8 mouse cellular contexts compared by ENCODE assay signal in the genomic region with DNA sequence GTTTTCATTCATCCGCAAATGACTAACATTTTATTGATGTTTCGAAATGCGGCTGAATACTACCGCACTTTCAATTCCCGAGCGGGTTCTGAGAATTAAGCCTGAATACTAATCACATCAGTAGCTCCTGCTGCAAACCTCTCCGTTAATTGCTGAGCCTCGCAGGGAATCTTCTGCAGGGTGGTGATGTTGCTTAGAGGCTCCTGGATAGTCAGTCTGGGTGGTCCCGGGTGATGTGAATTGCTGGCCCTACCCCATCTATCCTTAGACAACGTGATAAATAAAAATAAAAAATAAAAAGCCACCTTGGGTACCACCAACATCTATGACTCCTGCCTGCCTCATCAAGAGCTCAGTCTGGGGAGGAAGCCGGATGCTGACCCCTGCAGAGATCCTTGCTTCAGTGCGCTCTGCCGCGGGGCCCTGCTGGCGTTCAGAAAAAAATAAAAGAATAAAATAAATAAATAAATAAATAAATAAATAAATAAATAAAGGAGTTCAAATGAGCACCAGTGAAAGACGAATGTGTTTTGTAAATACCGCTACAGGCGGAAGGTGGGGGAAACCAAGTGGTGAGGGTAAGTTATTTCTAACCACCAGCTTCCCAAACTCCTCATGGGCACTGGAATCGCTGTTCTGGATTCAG. TPM values are rescaled to one million over a fixed set of nuclear protein-coding genes. Genes with fewer than 3 reads are reported as not detected.
DNase-seq lines count a peak whose midpoint lies in the region; ATAC-seq and TF ChIP-seq lines count a peak whose summit lies in the region.

No protein-coding gene starts in this region.

- DNase-seq in gastrocnemius, adult 2 months, result no peak
- DNase-seq in gastrocnemius, postnatal 36 days, result no peak
- DNase-seq in cerebellum, adult 8-10 months, result peak; percentile 65
- peak; percentile 27 to 30 for DNase-seq in frontal cortex, postnatal 25 days (ENCODE audit: low spot score in 2 of 2)
- peak; percentile 45 to 57 for DNase-seq in layer of hippocampus, postnatal 10 days (ENCODE audit: low spot score in 2 of 2)
- peak; percentile 65 for DNase-seq in midbrain, postnatal 0 days (ENCODE audit: low spot score)
- DNase-seq in ovary, postnatal 14 days (ENCODE audit: low spot score), result no peak
- DNase-seq in natural killer cell, adult 2 months (ENCODE audit: low spot score in 2 of 2), result no peak

- 1% methylated on average over 19 of the region's 19 CpGs for WGBS in midbrain, postnatal 0 days

- H3K9ac ChIP-seq in midbrain, postnatal 0 days (replicated peaks; ENCODE audit: low read length, poor library complexity, severe bottlenecking), result peak overlapping the region; percentile 71

- H3K4me2 ChIP-seq in midbrain, postnatal 0 days (ENCODE audit: low read depth, low read length, poor library complexity, severe bottlenecking), result peak overlapping the region; percentile 54

- no peaks in the 10 kb centered on the region for H3K9me3 ChIP-seq in midbrain, postnatal 0 days (ENCODE audit: low read length)

- peak overlapping the region; percentile 77 for H3K27ac ChIP-seq in gastrocnemius, adult 2 months
- peak overlapping the region; percentile 95 for H3K27ac ChIP-seq in midbrain, postnatal 0 days (ENCODE audit: low read depth, low read length)

- no peak for TF ChIP-seq CTCF in gastrocnemius, adult 2 months (IDR thresholded peaks at IDR 0.05)
- peak; percentile 30; the same call in 1 of the 2 replicates for TF ChIP-seq CTCF in midbrain, postnatal 0 days (IDR thresholded peaks at IDR 0.05)

- peak overlapping the region; percentile 74 for H3K4me3 ChIP-seq in gastrocnemius, adult 2 months
- H3K4me3 ChIP-seq in midbrain, postnatal 0 days (ENCODE audit: low read depth, low read length), result peak overlapping the region; percentile 80

- intact Hi-C loops in gastrocnemius, adult 2 months (cut with DNase I), result no loop called here
- intact Hi-C loops in gastrocnemius, postnatal 36 days (cut with DNase I), result no loop called here

- no peaks in the 10 kb centered on the region for H3K36me3 ChIP-seq in midbrain, postnatal 0 days (ENCODE audit: insufficient read depth, low read length)

- peak; percentile 14; the same call in 1 of the 2 replicates for ATAC-seq in midbrain, postnatal 0 days (ENCODE audit: low FRiP score)

- H3K27me3 ChIP-seq in midbrain, postnatal 0 days (ENCODE audit: insufficient read depth, low read length), result no peaks in the 10 kb centered on the region

- H3K4me1 ChIP-seq in midbrain, postnatal 0 days (ENCODE audit: insufficient read depth, low read length), result no peaks in the 10 kb centered on the region

RNA-seq across cellular contexts. Expression of a gene that starts 1.6 kb away (rescaled TPM):
- under 1 TPM; 0.56 TPM for total RNA-seq in gastrocnemius, adult 2 months (2021)
- under 1 TPM; 0.42 to 0.54 TPM for total RNA-seq in gastrocnemius, postnatal 36 days (2021)
- total RNA-seq in layer of hippocampus, postnatal 10 days (2021), result 100 to 1,000 TPM; 127 to 140 TPM
- 180 and 218 TPM in 2 replicates for total RNA-seq in midbrain, postnatal 0 days (2014; rRNA removed)
- 72.4 and 80.2 TPM in 2 replicates for polyA plus RNA-seq in midbrain, postnatal 0 days (2015; fragmentation: Nextera tagmentation; extraction: Ambion mirVana)

Comparison
In these comparisons a context has a peak if more than half of its experiments do, and no peak if none do; other contexts are left out.
1. DNase-seq: peak in cerebellum, adult 8-10 months (single experiment), frontal cortex, postnatal 25 days (2 of 2), layer of hippocampus, postnatal 10 days (2 of 2) and midbrain, postnatal 0 days (single experiment); none in gastrocnemius, adult 2 months (single experiment), gastrocnemius, postnatal 36 days (0 of 2), ovary, postnatal 14 days (single experiment) and natural killer cell, adult 2 months (0 of 2).
2. RNA of a gene that starts 1.6 kb away (total RNA-seq): 180 to 218 TPM in midbrain, postnatal 0 days and 127 to 140 TPM in layer of hippocampus, postnatal 10 days; 0.56 TPM in gastrocnemius, adult 2 months and 0.42 to 0.54 TPM in gastrocnemius, postnatal 36 days; every median in the first group is over 10 times any median in the second.